Mouse (Mus musculus): ENCODE results near the gene Rbm28. TPM values are rescaled to one million over a fixed set of nuclear protein-coding genes. Genes with fewer than 3 reads are reported as not detected.

The Rbm28 gene
- total and polyA plus RNA-seq, 2 experiments from 2014 or later, result 18.0 to 32.8 TPM

GRCm38 (mm10) chr6:29074133-29074469 lies 90.7 kb downstream of the Rbm28 start:
- no peak overlapping the region for H3K4me2 ChIP-seq (ENCODE audit: low read depth)
- ATAC-seq, result peak; percentile 23; the same call in 1 of the 2 replicates
- no peaks in the 10 kb centered on the region for H3K36me3 ChIP-seq (ENCODE audit: insufficient read depth)
- no peak for DNase-seq
- H3K27ac ChIP-seq (ENCODE audit: low read depth, low read length), result no peak overlapping the region
- no peaks in the 10 kb centered on the region; the same call in 1 of the 2 replicates for H3K4me1 ChIP-seq (ENCODE audit: insufficient read depth)
- H3K9ac ChIP-seq, result no peak overlapping the region
- TF ChIP-seq CTCF (IDR thresholded peaks at IDR 0.05; ENCODE audit: low read depth), result no peak
- H3K27me3 ChIP-seq (ENCODE audit: insufficient read depth, low read length), result no peaks in the 10 kb centered on the region
- no peaks in the 10 kb centered on the region for H3K9me3 ChIP-seq (ENCODE audit: low read length)
- no peak overlapping the region for H3K4me3 ChIP-seq (ENCODE audit: low read depth, low read length)

Small RNA genes within 50 kb of the gene (microRNA-seq; reads per million reads assigned to microRNA genes)
- 0 reads per million in 2 experiments for gene Gm24303

Other genes starting within 250 kb of the Rbm28 start
- not detected in 2 replicates for gene Lep, start 104.8 kb downstream of the Rbm28 start, total RNA-seq (2014; rRNA removed)
- gene Lep, start 104.8 kb downstream of the Rbm28 start, polyA plus RNA-seq (2015; fragmentation: Nextera tagmentation; extraction: Ambion mirVana), result not detected in 2 replicates
- gene Prrt4, start 14.6 kb upstream of the Rbm28 start, total RNA-seq (2014; rRNA removed), result 17.6 and 23.5 TPM in 2 replicates
- 9.0 and 12.1 TPM in 2 replicates for gene Prrt4, start 14.6 kb upstream of the Rbm28 start, polyA plus RNA-seq (2015; fragmentation: Nextera tagmentation; extraction: Ambion mirVana)
- 27.2 and 42.8 TPM in 2 replicates for gene Impdh1, start 51.4 kb upstream of the Rbm28 start, total RNA-seq (2014; rRNA removed)
- 65.9 and 70.6 TPM in 2 replicates for gene Impdh1, start 51.4 kb upstream of the Rbm28 start, polyA plus RNA-seq (2015; fragmentation: Nextera tagmentation; extraction: Ambion mirVana)
- gene Hilpda, start 107.5 kb upstream of the Rbm28 start, total RNA-seq (2014; rRNA removed), result 16.8 and 26.4 TPM in 2 replicates
- 37.4 and 41.2 TPM in 2 replicates for gene Hilpda, start 107.5 kb upstream of the Rbm28 start, polyA plus RNA-seq (2015; fragmentation: Nextera tagmentation; extraction: Ambion mirVana)
- gene Fam71f2, start 114.6 kb upstream of the Rbm28 start, total RNA-seq (2014; rRNA removed), result 0.62 TPM in 1 of 2 replicates, not detected in the other
- 0.64 and 0.79 TPM in 2 replicates for gene Fam71f2, start 114.6 kb upstream of the Rbm28 start, polyA plus RNA-seq (2015; fragmentation: Nextera tagmentation; extraction: Ambion mirVana)
- not detected in 2 replicates for gene Fam71f1, start 154.1 kb upstream of the Rbm28 start, total RNA-seq (2014; rRNA removed)
- not detected in 2 replicates for gene Fam71f1, start 154.1 kb upstream of the Rbm28 start, polyA plus RNA-seq (2015; fragmentation: Nextera tagmentation; extraction: Ambion mirVana)
- 132 and 159 TPM in 2 replicates for gene Calu, start 183.1 kb upstream of the Rbm28 start, total RNA-seq (2014; rRNA removed)
- gene Calu, start 183.1 kb upstream of the Rbm28 start, polyA plus RNA-seq (2015; fragmentation: Nextera tagmentation; extraction: Ambion mirVana), result 122 and 134 TPM in 2 replicates
- 7.0 TPM in 1 of 2 replicates, not detected in the other for gene Opn1sw, start 223.5 kb upstream of the Rbm28 start, total RNA-seq (2014; rRNA removed)
- gene Opn1sw, start 223.5 kb upstream of the Rbm28 start, polyA plus RNA-seq (2015; fragmentation: Nextera tagmentation; extraction: Ambion mirVana), result 0.45 and 0.74 TPM in 2 replicates
- 46.6 and 56.9 TPM in 2 replicates for gene Ccdc136, start 231.3 kb upstream of the Rbm28 start, total RNA-seq (2014; rRNA removed)
- gene Ccdc136, start 231.3 kb upstream of the Rbm28 start, polyA plus RNA-seq (2015; fragmentation: Nextera tagmentation; extraction: Ambion mirVana), result 34.4 and 43.0 TPM in 2 replicates